Mouse (Mus musculus) embryonic fibroblast, embryonic 13.5 days (primary cell): Measurements from ENCODE around the gene Ugt1a6b.
"Not testable (repeated sequence)": the region's sequence is repeated elsewhere in the genome, so short reads cannot be mapped to it uniquely, and the experiment has no call there.

Source experiments
- CTCF ChIP-seq: IDR thresholded peaks from 2 replicates; pipeline ENCODE4 v1.5.1; 2011; ENCODE audit warnings: mild to moderate bottlenecking, control low read depth, low read length, moderate library complexity, borderline replicate concordance; ENCODE audit not compliant: insufficient read depth
- POLR2A ChIP-seq: IDR thresholded peaks from 2 replicates; pipeline ENCODE4 v1.6.1; 2011; ENCODE audit warnings: low read depth, mild to moderate bottlenecking, control low read depth, low read length, moderate library complexity

DNA sequence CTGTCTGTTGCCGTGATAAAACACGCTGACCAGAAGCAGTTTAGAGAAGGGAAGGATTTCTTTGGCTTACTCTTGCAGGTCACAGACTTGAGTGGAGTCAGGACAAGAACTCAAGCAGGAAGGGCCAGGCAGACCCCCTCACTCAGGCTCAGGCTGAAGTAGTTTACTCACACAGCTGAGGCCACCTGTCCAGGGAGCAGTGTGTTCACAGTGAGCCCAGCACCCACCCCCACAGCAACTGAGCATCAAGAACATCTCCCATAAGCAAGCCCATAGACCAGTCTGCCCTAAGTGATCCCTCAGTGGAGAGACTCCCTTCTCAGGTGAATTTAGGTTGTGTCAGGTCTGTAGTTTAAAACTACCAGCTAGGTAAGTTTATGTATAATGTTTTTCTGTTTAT lies 6.6 kb downstream of the Ugt1a6b start:
- not testable (repeated sequence) for TF ChIP-seq CTCF, POLR2A
